Mouse (Mus musculus): ENCODE data around the gene Hspa12a.

The Hspa12a gene

GRCm38 (mm10) chr19:58759423-58759822, 184.0 kb downstream of the Hspa12a start, which contains the start of gene Pnliprp2:
TSS of gene Pnliprp2 (plus strand) at chr19:58759719.
- no peak for DNase-seq (ENCODE audit: low read depth in 1 of 2, low spot score in 2 of 2)

GRCm38 (mm10) chr19:58758871-58759270, 184.6 kb downstream of the Hspa12a start:
- DNase-seq (ENCODE audit: low read depth in 1 of 2, low spot score in 2 of 2), result no peak

DNA sequence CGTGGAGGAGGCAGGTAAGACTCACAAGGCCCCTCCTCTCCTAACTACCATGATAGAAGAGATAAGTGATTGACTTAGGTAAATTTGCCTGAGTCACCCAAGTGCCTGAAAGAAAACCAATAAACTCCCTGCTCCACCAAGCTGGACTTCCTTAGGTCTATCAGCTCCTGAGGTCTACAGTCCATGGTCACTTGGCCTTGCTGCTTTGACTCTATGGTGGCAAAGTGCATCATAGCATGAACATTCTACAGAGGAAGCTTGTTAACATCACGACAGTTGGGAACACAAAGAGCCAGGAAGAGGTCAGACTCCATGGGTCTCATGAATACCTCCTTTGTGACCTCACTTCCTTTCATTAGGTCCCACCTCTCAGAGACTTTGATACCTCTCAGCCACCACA, 191.9 kb downstream of the Hspa12a start:
- DNase-seq (ENCODE audit: low read depth in 1 of 2, low spot score in 2 of 2), result no peak

DNA sequence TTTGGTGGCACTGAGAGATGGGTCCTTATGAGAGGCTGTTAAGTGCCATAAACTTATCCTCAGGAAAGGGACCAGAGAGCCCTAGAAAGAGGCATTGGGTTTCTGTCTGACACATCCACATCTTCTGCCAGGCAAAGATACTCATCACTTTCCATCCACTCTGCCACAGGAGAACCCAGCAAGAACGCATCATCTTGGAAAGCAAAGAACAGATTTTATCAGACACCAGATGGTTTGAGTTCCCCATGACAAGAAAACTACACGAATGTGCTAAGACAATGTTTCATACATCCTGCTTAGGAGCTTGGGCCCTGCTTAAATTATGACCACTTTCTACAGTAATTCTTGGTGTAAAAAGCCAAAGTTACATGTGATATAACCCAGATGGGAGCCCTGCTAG, 192.6 kb downstream of the Hspa12a start:
- no peak for DNase-seq (ENCODE audit: low read depth in 1 of 2, low spot score in 2 of 2)

GRCm38 (mm10) chr19:58747498-58748000, 195.9 kb downstream of the Hspa12a start:
- no peak for DNase-seq (ENCODE audit: low read depth in 1 of 2, low spot score in 2 of 2)
